Mouse (Mus musculus): ENCODE measurements around the gene Hspa5. TPM values are rescaled to one million over a fixed set of nuclear protein-coding genes. Genes with fewer than 3 reads are reported as not detected.
"Not testable (repeated sequence)": the region's sequence is repeated elsewhere in the genome, so short reads cannot be mapped to it uniquely, and the experiment has no call there.

Hspa5 gene
- total RNA-seq, 2 experiments from 2014 or later = 216 to 224 TPM

- intact Hi-C loops (cut with DNase I) = no loop called here
- no peak for DNase-seq (ENCODE audit: extremely low spot score in 1 of 2, low spot score in 2 of 2)
Observed at GRCm38 (mm10) chr2:34764801-34765200, 7.0 kb upstream of the Hspa5 start.

- no peak for DNase-seq (ENCODE audit: extremely low spot score in 1 of 2, low spot score in 2 of 2)
Observed at GRCm38 (mm10) chr2:34770049-34770448, 1.7 kb upstream of the Hspa5 start.

GRCm38 (mm10) chr2:34770951-34771350 is 819 bp upstream of the Hspa5 start:
- DNase-seq (ENCODE audit: extremely low spot score in 1 of 2, low spot score in 2 of 2) = no peak
- intact Hi-C loops (cut with DNase I) = no loop called here

More at GRCm38 (mm10) chr2:34770049-34770448, 1.7 kb upstream of the Hspa5 start:
- intact Hi-C loops (cut with DNase I) = no loop called here

DNA sequence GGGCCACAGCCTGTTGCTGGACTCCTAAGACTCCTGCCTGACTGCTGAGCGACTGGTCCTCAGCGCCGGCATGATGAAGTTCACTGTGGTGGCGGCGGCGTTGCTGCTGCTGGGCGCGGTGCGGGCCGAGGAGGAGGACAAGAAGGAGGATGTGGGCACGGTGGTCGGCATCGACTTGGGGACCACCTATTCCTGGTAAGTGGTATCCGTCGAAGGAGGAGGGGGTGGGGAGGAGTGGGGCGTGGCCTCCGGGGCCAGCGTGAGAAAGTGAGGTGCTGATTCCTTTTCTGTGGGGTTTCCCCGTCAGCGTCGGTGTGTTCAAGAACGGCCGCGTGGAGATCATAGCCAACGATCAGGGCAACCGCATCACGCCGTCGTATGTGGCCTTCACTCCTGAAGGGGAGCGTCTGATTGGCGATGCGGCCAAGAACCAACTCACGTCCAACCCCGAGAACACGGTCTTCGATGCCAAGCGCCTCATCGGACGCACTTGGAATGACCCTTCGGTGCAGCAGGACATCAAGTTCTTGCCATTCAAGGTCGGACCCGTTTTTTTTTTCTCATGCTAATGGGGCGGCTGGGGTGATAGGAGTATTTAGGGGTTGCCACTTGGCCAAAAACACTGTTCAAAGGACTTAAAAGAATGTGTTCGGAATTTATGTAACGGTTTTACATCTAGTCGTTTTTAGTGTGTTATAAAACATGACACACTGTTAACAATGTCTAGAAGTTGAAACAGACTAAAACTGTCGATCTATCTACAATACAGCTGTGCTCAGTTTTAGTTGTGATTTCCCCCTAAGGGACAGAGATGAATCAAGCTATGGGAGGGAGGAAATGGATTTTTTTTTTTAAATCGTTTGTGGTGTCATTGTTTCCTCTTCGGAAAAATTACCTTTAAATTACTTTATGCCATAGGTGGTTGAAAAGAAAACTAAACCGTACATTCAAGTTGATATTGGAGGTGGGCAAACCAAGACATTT is 774 bp downstream of the Hspa5 start:
- DNase-seq (ENCODE audit: extremely low spot score in 1 of 2, low spot score in 2 of 2) = peak in 1 of 2 experiments; percentile 61
- intact Hi-C loops (cut with DNase I) = no loop called here

GRCm38 (mm10) chr2:34773673-34774072 is 1.9 kb downstream of the Hspa5 start:
- intact Hi-C loops (cut with DNase I) = no loop called here
- DNase-seq (ENCODE audit: extremely low spot score in 1 of 2, low spot score in 2 of 2) = no peak

DNA sequence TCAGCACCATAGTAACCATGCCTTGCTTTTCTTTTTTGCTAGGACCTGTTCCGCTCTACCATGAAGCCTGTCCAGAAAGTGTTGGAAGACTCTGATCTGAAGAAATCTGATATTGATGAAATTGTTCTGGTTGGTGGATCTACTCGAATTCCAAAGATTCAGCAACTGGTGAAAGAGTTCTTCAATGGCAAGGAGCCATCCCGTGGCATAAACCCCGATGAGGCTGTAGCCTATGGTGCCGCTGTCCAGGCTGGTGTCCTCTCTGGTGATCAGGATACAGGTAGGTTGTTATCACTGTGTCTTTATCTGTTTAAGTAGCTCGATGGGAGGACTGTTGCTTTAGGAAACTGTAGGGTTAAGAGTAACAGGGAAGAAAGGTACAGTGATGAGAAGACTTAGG is 2.7 kb downstream of the Hspa5 start:
- intact Hi-C loops (cut with DNase I) = no loop called here
- no peak for DNase-seq (ENCODE audit: extremely low spot score in 1 of 2, low spot score in 2 of 2)

DNA sequence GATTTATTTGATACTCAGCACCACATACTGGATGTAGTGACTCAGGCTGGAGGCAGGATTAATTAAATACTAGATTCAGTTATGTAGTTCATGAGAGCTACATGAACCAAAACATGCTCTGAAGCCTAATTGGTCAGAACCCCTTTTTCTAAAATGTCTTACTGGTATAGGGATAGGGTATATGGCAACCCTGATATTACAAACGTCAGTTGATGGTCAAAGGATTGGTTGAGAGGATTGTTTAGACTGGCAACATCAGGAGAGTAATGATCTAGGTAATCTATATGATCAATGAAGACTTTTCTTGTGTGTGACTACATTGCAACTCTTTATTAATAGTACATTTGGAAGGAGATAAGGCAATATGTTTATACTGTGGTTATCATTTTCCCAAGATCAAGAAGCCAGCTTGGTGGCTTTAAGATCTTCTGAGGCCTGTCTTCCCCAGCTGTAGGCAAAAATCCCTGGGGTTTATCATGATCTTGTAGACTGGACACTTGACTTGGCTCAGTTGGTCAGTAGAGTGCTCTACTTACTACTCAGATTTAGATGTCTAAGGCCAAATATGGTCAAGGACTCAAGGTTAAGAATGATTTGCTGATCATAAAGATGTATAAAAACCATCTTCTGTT is 5.6 kb downstream of the Hspa5 start:
- no peak for DNase-seq (ENCODE audit: extremely low spot score in 1 of 2, low spot score in 2 of 2)
- intact Hi-C loops (cut with DNase I) = no loop called here

DNA sequence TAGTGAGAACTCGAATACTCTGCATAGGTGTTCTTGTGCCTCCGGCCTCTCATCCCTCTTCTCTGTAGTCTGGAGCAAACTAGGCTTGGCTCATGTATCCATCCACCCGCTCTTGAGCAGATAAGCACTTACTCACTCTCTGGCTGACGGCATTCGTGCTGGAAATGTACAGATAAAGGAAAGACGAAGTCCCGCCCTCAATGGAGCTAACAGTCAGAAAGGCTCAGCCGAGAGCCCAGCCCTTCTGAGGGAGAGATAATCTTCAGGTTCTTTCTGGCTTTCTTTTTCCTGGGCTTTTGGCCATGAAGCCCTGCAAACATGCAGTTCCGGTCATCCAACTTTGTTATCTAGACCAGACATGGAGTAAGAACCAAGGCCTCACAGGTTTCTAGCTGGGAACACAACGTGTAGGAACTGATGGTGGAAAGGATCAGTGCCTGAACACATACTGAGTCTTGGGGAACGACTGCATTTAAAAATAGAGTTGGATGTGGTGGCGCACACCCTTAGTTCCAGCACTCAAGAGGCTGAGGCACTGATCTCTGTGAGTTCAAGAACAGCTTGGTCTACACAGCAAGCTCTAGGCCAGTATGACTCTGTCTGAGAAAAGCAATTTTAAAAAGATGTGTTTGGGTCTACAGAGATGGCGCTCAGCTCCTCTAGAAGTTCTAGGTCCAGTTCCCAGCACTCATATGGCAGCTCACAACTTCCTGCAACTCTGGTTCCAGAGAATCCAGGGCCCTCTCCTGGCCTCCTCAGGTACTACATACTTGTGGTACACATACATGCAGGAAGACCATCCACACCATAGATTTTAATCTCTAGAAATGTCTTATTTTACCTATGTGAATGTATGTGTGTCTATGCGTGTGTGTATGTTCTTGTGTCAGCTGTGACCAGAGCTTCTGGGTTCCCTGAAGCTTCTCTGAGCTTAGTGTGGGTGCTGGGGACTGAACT is 11.6 kb downstream of the Hspa5 start:
- intact Hi-C loops (cut with DNase I) = no loop called here
- no peak for DNase-seq (ENCODE audit: extremely low spot score in 1 of 2, low spot score in 2 of 2)

GRCm38 (mm10) chr2:34784085-34784484 is 12.3 kb downstream of the Hspa5 start:
- intact Hi-C loops (cut with DNase I) = no loop called here
- no peak for DNase-seq (ENCODE audit: extremely low spot score in 1 of 2, low spot score in 2 of 2)

GRCm38 (mm10) chr2:34790282-34790681 is 18.5 kb downstream of the Hspa5 start:
- intact Hi-C loops (cut with DNase I) = no loop called here
- DNase-seq (ENCODE audit: extremely low spot score in 1 of 2, low spot score in 2 of 2) = no peak

DNA sequence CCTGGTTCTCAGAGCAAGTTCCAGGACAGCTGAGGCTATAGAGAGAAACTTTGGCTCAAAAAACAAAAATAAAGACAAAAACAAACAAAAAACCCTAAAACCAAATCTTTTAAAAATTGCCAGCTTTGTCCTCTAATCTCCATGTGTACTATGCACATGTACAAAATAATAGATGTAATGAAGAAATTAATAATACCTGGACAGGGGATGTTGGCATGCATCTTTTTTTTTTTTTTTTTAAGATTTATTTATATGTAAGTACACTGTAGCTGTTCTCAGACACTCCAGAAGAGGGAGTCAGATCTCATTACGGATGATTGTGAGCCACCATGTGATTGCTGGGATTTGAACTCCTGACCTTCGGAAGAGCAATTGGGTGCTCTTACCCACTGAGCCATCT is 20.8 kb downstream of the Hspa5 start:
- intact Hi-C loops (cut with DNase I); DNase-seq (ENCODE audit: extremely low spot score in 1 of 2, low spot score in 2 of 2): not testable (repeated sequence)

DNA sequence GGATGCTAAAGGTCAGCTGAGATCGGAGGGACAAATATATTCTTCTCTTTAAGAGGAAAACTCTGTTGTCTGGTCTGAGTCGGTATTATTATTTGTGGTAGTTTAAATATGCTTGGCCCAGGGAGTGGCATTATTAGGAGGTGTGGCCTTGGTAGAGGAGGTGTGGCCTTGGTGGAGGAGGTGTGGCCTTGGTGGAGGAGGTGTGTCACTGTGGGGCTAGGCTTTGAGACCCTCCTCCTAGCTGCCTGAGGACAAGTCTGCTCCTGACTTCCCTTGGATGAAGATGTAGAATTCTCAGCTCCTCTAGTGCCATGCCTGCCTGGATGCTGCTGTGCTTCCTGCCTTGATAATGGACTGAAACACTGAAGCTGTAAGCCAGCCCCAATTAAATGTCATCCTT is 22.7 kb downstream of the Hspa5 start:
- no peak for DNase-seq (ENCODE audit: extremely low spot score in 1 of 2, low spot score in 2 of 2)
- intact Hi-C loops (cut with DNase I) = no loop called here

DNA sequence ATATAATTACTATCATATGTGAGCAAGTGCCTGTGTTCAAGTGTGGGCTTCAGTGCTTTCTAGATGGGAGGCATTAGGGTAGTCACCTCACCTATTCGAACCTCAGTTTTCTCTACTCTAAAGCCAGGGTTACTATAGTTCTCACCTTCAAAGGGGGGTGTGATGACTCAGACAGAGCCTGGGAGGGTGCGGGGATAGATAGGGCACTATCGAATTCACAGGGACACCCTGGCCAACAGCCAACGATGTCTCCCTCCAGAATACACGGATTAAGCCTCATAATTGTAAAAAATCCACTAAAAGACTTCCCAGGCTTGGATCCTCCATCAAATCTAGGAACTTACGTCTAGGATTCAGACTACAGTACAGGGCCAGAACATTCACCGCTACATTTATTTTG is 23.7 kb downstream of the Hspa5 start:
- intact Hi-C loops (cut with DNase I) = no loop called here
- DNase-seq (ENCODE audit: extremely low spot score in 1 of 2, low spot score in 2 of 2) = no peak

- intact Hi-C loops (cut with DNase I) = no loop called here
- DNase-seq (ENCODE audit: extremely low spot score in 1 of 2, low spot score in 2 of 2) = peak; percentile 36 to 92
Observed at GRCm38 (mm10) chr2:34799357-34800256, 27.8 kb downstream of the Hspa5 start, which contains the start of gene Rabepk. Gene Rabepk, minus strand, starts transcription at chr2:34799912.

DNA sequence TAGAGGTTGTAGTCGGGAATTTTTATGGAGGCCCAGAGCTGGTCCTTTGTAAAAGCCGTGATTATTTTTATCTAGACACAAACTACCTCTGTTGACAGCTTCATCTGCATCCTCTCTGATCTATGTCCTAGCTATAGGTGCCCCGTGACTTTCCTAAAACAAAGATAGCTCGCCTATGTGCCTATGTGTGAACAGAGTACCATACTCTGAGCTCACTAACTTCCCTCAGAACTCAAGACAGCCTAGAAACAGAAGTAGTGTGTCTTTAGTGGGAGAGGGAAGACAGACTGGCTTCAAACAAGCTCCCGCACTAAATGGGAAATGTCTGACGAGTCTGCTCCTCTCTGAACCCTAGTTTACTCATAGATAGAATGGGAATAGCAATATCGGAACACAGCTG is 28.6 kb downstream of the Hspa5 start:
- DNase-seq (ENCODE audit: extremely low spot score in 1 of 2, low spot score in 2 of 2) = no peak
- intact Hi-C loops (cut with DNase I) = no loop called here

- intact Hi-C loops (cut with DNase I) = no loop called here
- peak; percentile 98 to 99 for DNase-seq (ENCODE audit: extremely low spot score in 1 of 2, low spot score in 2 of 2)
Observed at GRCm38 (mm10) chr2:34801516-34802482, 30.0 kb downstream of the Hspa5 start.
